Mouse (Mus musculus) adrenal gland, adult 8-10 months (tissue): Measurements from ENCODE around the gene G430095P16Rik. TPM values are rescaled to one million over a fixed set of nuclear protein-coding genes. Genes with fewer than 3 reads are reported as not detected.

Experiments used
- DNase-seq: peaks from one replicate; pipeline ENCODE4 v3.0.0; 2022
- total RNA-seq, 4 experiments: library from RNA; stranded (reverse); gene quantifications; 2 replicates each; pipeline ENCODE4 v1.2.4; 2022

G430095P16Rik gene
- total RNA-seq, 4 experiments from 2014 or later: 0.52 to 0.73 TPM; not detected in 2

- no peak for DNase-seq
These were observed 21.0 kb downstream of the G430095P16Rik start for GRCm38 (mm10) chr8:84743517-84744420.

GRCm38 (mm10) chr8:84745032-84745925 is 22.5 kb downstream of the G430095P16Rik start:
- DNase-seq: no peak

GRCm38 (mm10) chr8:84749519-84749918 is 26.7 kb downstream of the G430095P16Rik start:
- DNase-seq: no peak

GRCm38 (mm10) chr8:84752734-84753582 is 30.2 kb downstream of the G430095P16Rik start:
- no peak for DNase-seq

- no peak for DNase-seq
These were observed 34.7 kb downstream of the G430095P16Rik start for GRCm38 (mm10) chr8:84757501-84757900.

GRCm38 (mm10) chr8:84758308-84758707 is 35.5 kb downstream of the G430095P16Rik start:
- no peak for DNase-seq

- DNase-seq: no peak
These were observed 36.3 kb downstream of the G430095P16Rik start for GRCm38 (mm10) chr8:84759126-84759525.

GRCm38 (mm10) chr8:84759718-84760117 is 36.9 kb downstream of the G430095P16Rik start:
- no peak for DNase-seq

GRCm38 (mm10) chr8:84760405-84760805 is 37.6 kb downstream of the G430095P16Rik start:
- no peak for DNase-seq

- DNase-seq: no peak
These were observed 38.1 kb downstream of the G430095P16Rik start for GRCm38 (mm10) chr8:84760901-84761300.

- no peak for DNase-seq
These were observed 41.3 kb downstream of the G430095P16Rik start for GRCm38 (mm10) chr8:84764100-84764499.

- no peak for DNase-seq
These were observed 42.2 kb downstream of the G430095P16Rik start for GRCm38 (mm10) chr8:84764870-84765495.

- no peak for DNase-seq
These were observed 42.8 kb downstream of the G430095P16Rik start for GRCm38 (mm10) chr8:84765629-84766028.

- no peak for DNase-seq
These were observed 43.6 kb downstream of the G430095P16Rik start for GRCm38 (mm10) chr8:84766422-84766821.

GRCm38 (mm10) chr8:84767221-84767620 is 44.4 kb downstream of the G430095P16Rik start:
- DNase-seq: no peak

GRCm38 (mm10) chr8:84768343-84769095 is 45.7 kb downstream of the G430095P16Rik start:
- no peak for DNase-seq

GRCm38 (mm10) chr8:84769324-84769723 is 46.5 kb downstream of the G430095P16Rik start:
- DNase-seq: no peak

- DNase-seq: no peak
These were observed 47.5 kb downstream of the G430095P16Rik start for GRCm38 (mm10) chr8:84770100-84770953.

- no peak for DNase-seq
These were observed 48.3 kb downstream of the G430095P16Rik start for GRCm38 (mm10) chr8:84771000-84771687.
